Mouse (Mus musculus): ENCODE data around the gene Ptpn14.
A peak's percentile ranks its signal among the peaks of the same experiment; 100 is the strongest.

Ptpn14 gene

DNA sequence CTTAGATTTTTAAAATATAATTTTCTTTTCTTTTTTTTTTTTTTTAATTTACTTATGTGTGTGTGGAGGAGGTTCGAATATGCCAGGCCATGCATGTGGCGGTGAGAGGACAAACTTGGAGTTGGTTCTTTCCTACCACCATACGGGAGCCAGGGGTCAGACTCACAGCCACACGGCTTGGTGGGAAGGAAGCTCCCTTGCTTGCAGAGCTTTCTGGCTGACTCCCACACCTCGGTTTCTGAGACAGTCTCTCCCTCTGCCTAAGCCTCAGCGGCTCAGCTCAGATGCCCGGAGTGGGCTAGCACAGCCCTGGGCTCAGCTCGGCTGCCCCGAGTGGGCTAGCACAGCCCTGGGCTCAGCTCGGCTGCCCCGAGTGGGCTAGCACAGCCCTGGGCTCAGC lies 10.5 kb upstream of the Ptpn14 start:
- no peak for DNase-seq (ENCODE audit: low spot score)

DNA sequence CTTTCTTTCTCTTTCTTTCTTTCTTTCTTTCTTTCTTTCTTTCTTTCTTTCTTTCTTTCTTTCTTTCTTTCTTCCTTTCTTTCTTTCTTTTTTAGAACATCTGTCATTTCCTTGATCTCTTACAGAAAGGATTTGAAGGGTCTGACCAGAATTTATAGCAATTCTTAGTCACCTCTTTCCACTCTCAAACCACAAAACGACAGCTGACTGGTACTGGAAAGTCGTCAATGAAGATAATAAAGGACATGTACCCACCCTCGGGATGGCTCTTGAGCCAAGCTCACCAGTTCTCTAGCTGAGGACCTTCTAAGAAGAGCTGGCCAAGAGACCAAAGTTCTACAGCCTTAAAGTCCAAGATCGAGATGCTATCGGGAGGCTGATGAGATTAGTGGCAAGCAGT lies 9.5 kb upstream of the Ptpn14 start:
- DNase-seq (ENCODE audit: low spot score), result no peak

DNA sequence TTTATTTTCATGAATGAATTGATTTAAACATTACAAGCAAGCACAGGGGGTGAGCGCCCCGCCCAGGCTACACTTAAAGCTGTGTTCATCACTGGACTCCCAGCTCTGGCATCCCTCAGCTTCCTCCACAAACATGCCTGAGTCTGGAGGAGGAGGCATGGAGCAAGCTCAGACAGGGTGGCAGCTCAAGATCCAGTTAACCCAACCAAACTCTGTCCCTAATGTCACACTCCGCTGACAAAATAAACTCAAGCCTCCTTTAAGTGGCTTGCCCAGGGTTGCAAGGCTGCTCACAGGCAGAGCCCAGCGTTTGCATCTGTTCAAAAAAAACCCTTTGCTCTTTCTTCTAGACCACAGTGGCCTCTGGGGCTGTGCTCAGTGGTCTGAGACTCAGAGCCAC lies 1.9 kb upstream of the Ptpn14 start:
- no peak for DNase-seq (ENCODE audit: low spot score)

DNA sequence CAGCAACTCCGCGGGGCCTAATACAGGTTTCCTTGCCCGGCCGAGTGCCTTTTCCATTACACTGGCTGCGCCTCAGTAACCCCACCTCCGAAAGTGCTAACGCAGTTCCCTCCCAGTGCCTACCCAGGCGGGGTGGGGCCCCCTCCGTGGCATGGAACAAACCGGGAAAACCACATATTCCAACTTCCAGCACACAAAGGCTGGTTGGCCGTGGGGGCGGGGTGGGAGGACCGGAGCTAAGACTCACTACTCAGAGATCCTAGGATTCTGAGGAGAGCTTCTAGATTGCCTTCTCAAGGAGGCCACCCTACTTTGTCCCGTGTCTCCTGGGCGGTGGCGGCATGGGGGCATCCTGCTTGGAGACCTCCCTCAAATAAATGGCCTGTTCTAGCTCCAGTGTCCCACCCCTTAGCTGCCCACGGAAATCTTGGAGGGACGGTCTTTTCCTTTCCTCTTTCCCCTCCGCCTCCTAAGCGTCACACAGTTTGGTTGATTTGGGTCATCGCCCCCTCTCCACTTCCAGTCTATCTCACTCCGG lies 653 bp upstream of the Ptpn14 start:
- DNase-seq (ENCODE audit: low spot score), result no peak

DNA sequence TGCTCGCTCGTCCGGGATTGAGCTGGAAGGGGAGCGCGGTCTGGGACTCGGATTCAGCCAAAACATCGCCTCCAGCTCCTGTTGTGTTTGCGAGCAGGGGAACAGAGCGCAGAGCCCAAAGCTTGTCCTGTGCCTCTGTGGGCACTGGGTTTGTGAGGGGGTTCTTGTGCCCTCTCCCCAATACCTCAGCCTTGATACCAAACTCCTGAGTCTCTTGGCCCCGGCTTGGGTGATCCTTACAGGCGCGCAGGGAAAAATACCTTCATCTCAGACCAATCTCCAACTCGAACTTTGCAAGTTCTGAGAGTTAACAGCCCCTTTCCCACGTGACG lies 682 bp downstream of the Ptpn14 start:
- DNase-seq (ENCODE audit: low spot score), result no peak

DNA sequence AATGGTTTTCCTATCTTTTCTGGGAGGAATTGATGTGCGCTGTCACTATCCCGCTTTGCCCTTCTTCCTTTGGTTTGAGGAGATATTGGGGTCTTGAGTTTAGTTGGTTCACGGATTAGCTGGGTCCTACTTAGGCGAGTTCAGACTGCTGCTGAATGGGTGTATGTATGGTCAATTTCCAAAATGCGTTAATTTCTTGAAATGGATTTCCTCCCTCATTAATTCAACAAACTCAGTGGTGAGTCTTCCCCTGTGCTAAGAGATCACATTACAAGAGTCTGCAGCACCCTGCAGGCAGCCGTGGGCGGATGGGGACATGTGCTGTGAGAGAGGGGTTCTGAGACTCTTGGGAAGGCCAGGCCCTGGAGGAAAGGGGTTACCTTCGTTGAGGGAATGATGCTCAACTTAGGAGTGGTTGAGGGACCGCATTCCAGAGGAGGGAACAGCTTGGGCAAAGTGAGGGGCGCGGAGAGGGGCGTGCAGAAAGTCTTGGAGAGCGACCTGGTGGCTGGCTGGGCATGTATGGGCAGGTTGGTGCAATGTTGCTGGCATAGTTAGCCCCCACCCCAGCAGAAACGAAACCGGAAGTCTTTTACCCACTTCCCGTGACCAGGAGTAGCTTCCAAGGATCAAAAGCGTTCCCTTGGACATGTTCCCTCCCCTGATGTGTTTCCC lies 1.2 kb downstream of the Ptpn14 start:
- no peak for DNase-seq (ENCODE audit: low spot score)

DNA sequence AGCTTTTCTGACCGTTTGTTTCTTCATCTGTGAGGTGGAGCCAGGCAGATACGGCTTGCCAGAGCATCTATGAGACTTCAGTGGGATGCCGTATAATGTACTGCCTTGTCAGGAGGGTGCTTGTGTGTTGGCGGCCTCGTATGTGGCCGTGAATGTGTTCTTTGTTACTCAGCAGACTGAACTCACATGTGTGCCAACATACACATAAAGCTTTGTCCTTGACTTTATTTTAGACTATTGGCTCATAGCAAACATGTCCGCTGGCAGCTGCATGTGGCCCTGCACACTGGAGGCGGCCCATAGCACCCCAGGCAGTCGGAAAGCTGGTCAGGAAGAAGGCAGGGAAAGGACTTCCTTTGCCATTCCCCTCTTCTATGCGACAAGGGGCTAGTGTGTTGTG lies 3.6 kb downstream of the Ptpn14 start:
- DNase-seq (ENCODE audit: low spot score), result no peak

DNA sequence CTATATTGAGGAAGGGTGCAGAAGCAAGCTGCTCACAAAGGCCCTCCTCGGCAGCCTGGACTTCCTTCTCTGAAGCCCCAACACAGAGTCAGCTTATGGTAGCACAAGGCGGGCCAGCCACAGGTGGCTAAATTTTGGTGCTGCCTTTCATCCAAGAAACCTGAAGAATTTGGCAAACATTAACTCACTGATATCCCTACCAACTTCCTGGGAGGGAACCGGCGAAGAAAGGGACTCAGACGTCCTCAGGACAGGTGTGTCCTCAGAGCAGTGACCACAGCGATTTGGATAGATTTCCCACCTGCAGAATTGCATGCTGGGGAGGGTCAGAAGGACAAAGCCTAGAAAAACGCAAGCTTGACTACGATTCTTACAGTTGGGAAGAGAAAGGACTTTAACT lies 4.1 kb downstream of the Ptpn14 start:
- DNase-seq (ENCODE audit: low spot score), result no peak

DNA sequence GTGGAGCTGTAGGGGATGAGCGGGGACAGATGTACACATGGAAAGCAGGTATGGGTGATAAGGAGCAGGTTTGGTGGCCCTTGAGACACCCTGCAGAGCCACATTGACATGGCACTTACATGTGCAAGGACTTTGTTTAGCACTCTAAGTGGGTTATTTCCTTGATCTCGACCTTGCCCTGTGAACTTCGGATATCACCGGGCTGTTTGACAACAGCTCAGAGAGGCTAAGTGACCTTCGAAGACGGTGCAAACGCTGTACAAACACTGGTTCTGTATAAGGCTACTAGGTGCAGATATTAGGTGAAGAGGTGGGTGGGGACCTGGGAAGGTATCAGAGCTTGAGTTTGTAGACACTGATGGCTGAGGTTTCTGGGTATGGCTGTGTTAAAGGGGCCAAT lies 12.0 kb downstream of the Ptpn14 start:
- DNase-seq (ENCODE audit: low spot score), result no peak

DNA sequence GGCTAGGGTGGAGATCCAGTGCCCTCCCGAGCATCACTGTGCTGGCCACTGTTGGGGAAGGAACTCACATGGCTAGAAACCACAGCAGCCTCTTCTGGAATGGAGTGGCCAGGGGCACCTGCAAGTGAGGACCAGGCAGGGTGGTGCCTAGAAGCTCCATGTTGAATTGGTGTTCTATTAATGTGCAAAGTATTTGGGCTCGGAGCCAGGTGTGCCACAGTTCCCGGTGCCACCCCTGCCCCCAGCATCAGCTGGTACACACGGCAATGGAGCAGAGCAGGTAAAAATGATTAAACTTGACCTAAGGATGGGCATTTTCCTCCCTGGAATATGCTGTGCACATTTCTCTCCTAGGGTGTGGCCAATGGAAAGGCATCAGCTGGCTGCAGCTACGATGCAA lies 14.0 kb downstream of the Ptpn14 start:
- no peak for DNase-seq (ENCODE audit: low spot score)

DNA sequence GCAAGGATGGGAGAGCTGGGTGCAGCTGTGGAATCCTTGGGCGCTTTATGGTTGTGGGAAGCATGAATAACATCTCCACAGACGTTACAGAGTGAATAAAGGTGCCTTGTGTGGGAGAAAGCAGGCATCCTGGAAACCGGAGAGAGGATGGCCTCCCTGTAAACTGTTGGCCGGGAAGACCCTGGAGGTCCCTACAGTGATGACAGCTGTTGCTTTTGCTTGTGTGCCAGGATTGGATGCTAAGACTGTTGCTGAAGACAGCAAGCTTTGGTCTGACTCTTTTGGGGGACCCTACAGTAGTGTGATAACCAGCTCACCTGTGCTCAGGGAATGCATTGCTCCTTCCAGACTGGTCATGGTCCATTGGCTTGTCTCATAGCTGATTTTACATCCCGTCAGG lies 15.1 kb downstream of the Ptpn14 start:
- DNase-seq (ENCODE audit: low spot score), result no peak

DNA sequence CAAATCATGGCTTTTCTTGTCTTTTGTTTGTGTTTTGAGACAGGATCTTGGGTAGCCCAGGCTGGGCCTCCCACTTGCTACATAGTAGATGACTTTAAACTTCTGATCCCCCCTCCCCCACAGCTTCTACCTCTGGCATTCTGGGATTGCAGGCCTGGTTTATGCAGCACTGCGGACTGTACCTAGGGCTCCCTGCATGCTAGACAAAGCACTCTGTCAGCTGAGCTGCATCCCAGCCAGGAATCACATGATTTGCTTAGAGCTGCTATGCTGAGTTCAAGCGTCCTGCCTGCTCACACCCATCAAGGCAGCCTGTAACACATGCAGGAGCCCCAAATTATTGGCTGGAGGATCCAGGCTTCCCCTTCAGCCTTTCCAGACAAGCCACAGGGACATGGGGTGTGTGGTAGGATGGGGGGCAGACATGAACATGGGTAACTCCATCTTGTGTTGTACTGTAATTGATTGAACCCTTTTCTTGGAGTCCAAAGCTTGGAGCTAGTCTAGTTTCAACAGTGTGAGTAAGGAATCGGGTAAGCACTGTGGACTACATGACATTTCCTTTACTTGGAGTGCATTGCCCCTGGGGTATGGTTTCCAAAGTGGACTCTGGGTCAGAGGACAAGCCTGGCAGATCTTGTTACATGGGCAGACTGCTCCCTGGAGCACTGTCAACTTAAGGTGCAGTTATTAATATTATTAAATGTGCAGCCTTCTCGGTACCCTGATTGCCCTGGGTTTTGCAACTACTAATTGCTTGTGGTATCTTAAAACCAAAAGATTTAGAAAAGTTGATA lies 17.0 kb downstream of the Ptpn14 start:
- no peak for DNase-seq (ENCODE audit: low spot score)

DNA sequence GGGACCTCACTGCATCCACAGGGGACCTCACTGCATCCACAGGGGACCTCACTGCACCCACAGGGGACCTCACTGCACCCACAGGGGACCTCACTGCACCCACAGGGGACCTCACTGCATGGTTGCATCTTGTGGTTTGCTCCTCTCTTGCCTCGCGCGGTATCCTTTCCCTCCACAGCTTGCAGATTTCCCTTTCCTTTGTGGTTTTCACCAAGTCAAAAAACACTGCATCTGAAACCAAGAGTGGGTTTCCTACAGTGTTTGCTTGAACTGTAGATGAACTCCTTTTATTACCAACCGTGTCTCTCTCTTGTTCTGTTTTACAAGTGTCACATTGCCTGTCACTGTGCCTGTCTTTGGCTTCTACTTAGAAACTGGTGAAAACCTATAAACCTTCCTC lies 18.5 kb downstream of the Ptpn14 start:
- DNase-seq (ENCODE audit: low spot score), result no peak

DNA sequence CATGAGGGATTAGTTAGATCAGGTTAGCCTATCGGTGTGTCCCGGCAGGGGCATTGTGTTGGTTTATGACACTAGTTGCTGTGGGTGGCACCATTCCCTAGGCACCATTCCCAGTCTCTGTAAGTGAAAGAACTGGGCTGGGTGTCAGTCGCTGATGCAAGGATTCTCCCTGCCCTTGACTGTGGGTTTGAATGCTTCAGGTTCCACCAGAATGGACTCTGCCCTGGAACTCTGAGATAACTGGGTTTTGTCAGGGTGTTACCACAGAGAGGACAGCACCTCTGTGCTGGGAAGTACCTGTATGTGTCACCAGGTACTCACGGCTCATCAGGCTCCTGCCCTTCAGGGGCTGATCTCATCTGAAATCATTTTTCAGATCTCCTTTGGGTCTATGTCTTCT lies 21.7 kb downstream of the Ptpn14 start:
- no peak for DNase-seq (ENCODE audit: low spot score)

DNA sequence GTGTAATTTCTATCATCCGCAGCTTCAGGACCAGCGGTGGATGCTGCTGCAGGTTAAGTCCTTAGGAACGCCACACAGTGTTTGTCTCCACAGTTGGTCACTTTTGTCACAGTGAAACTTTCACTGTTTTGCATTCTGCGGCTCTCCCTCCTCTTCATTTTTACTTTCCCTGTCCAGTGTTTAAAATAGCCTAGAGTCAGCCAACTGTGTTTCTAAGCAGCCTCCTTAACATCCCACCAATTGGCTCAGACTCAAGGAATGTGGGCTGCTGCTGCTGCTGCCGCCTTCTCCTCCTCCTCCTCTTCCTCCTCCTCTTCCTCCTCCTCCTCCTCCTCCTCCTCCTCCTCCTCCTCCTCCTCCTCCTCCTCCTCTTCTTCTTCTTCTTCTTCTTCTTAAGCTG lies 22.2 kb downstream of the Ptpn14 start:
- DNase-seq (ENCODE audit: low spot score), result no peak

DNA sequence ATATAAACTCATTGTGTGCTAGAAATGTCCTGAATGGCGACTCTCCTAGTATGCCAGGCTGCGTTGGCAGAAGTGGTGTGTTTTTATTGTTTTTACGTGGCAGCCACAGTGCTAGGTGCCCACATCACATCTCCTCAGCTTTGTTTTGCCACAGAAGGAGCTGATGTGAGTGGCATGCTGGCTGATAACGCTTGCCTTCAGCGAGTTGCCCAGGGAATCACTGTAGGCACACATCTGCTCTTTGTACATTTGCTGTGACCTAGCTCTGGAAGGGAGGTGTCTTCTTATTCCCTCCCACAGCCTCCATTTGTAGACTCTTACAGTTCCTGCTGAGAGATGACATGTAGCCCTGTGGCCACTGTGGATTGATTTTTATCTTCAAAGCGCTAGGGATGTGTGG lies 24.2 kb downstream of the Ptpn14 start:
- no peak for DNase-seq (ENCODE audit: low spot score)

DNA sequence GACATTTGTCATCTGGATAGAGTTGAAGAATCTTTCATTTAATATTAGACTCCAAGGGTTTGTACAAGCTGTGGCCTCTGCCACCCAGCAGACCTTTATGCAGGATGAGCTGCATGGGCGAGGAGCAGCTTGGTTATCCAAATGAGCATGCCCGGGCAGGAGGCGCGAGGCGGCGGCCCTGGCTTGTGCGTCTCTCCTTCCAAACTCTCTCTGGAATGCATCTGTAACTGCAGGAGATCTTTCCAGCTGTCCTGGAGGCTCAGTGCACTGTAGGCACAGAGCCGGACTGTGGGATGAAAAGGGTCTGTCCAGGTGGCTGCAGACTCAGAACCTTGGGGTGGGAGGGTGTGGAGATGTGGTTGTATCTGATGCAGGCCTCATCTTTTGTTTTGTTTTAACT lies 27.0 kb downstream of the Ptpn14 start:
- DNase-seq (ENCODE audit: low spot score), result no peak

DNA sequence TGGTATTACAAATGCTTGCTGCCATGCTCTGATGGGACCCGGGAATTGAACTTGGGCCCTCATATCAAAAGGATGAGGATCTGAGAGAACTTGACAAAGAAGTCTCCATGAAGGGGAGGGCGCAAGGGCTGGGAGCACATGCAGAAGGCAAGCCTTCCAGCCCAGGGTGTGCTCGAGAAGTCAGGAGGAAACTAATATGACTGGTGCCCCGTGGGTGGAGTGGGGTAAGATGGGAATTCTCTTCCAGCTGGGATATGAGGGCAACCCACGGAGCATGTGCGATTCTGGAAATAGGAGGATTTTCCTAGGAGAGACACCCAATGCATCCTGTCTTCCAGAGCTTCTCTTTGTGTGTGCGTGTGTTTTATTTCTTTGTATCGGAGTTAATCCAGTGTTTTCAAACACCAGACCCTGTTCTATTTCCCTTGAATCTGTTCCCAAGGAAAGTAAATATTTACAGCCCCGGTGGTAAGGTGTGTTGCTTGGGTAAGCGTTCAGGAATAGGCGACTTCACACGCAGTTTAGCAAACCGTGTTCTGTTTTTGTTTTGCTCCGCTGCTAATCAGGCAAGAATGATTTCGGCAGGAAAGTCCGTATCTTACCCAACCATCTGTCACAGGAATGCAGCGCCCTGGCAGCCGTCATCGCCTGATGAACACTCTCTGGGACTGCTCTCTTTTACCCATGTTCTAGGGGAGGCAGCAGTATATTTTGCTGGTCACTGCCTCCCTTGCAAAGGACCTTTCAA lies 28.4 kb downstream of the Ptpn14 start:
- DNase-seq (ENCODE audit: low spot score), result peak; percentile 28

DNA sequence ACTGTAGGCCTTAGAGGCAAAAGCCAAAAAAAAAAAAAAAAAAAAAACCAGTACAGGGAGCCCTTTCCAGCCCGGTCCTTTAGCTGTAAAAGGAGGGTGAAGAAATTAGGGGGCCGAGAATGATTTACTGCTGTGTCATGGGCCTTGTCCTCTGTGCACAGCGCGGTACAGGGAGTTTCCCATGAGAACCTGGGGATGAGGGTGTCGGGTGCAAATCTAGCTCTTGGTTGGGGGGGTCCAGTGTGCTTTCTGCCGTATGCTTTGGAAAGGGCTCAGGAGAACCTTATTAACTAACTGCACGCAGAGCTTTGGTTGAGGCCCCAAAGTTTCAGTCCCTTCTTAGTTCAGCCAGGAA lies 29.0 kb downstream of the Ptpn14 start:
- DNase-seq (ENCODE audit: low spot score), result no peak

DNA sequence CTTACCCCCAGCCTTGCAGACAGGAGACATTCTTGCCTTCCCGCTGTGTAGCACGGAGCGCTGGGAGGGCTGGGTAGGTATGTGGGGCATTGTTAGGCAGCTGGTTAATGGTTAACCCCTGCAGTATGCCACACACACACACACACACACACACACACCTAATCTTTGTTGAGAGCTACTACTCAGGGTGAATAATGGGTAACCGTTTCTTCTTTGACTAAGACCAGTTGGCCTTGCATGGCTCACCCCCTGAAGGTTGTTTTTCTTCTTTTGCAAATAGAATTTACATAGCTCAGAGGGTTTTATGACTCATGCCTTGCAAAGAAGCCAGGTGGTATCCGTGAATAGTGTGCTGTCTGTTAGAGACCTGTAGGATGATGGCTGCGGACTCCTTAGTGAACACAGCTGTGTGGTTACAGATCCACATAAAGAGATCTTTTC lies 33.5 kb downstream of the Ptpn14 start:
- DNase-seq (ENCODE audit: low spot score), result no peak

DNA sequence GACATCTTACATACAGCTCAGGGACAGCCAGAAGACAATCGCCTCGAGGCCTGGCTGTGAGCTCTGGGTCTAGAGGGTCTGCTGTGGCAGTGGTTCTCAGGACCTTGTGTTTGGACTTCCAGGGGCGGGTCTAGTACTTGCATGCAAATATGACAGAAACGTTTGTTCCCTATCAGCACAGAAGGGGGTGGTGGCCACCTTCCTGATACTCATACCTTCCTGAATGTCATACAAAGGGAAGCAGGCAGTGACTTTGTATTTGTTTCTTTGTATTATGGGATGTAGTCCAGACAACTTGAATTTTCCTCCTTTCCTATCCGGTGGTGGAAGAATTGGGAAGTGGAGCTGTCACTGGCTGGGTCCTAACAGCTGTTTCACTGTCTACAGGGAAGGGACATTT lies 36.2 kb downstream of the Ptpn14 start:
- DNase-seq (ENCODE audit: low spot score), result no peak

DNA sequence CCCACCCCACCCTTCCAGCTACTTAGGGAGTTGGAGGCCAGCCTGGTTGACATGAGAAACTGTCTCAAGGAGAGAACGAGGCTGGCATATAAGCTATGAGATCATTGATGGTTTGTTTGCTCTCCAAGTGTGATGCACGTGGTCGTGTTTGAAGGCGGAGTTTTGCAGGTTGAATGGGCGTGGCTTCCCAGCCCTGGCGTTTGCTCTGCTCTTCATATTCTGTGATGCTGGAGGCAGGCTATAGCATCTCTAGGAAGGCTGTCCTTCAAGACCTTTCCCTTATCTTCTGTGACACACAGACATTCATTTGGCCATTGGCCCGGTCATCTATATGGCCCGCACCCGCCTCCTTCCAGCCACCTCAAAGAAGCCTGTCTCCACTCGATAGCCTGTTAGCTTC lies 39.1 kb downstream of the Ptpn14 start:
- DNase-seq (ENCODE audit: low spot score), result no peak

DNA sequence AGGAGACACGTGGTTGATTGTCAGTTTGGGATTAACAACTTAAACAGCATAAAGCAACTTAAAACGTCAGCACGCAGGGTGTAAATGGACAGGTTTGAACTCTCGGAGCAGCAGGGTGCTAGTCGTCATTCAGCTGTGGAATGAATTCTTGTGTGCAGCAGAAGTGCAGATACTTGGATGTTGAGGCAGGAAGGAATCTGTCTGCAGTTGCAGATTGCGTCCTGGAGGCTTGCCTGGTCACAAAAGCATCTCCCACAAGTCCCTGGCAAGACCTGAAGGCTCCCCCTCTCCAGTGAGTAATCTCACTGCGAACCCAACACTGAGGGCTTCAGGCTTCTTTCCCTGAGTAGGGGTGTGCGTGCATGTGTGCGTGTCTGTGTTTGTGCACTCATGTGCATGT lies 39.8 kb downstream of the Ptpn14 start:
- DNase-seq (ENCODE audit: low spot score), result no peak
